Mouse (Mus musculus): ENCODE results near the gene Prdx6.
"Not testable (repeated sequence)": the region's sequence is repeated elsewhere in the genome, so short reads cannot be mapped to it uniquely, and the experiment has no call there.

Gene Prdx6

GRCm38 (mm10) chr1:161251417-161252265, 622 bp upstream of the Prdx6 start:
- DNase-seq (ENCODE audit: low spot score in 2 of 2), result peak; percentile 5 to 61

- DNase-seq (ENCODE audit: low spot score in 2 of 2), result no peak
Observed at GRCm38 (mm10) chr1:161250031-161250603, 902 bp downstream of the Prdx6 start.

- DNase-seq (ENCODE audit: low spot score in 2 of 2), result no peak
Observed at GRCm38 (mm10) chr1:161249442-161249841, 1.6 kb downstream of the Prdx6 start.

- DNase-seq (ENCODE audit: low spot score in 2 of 2), result no peak
Observed at GRCm38 (mm10) chr1:161248685-161249084, 2.3 kb downstream of the Prdx6 start.

GRCm38 (mm10) chr1:161247643-161248580, 3.1 kb downstream of the Prdx6 start:
- no peak for DNase-seq (ENCODE audit: low spot score in 2 of 2)

- no peak for DNase-seq (ENCODE audit: low spot score in 2 of 2)
Observed at GRCm38 (mm10) chr1:161247176-161247575, 3.8 kb downstream of the Prdx6 start.

GRCm38 (mm10) chr1:161237750-161238149, 13.3 kb downstream of the Prdx6 start:
- no peak for DNase-seq (ENCODE audit: low spot score in 2 of 2)

GRCm38 (mm10) chr1:161237339-161237738, 13.7 kb downstream of the Prdx6 start:
- no peak for DNase-seq (ENCODE audit: low spot score in 2 of 2)

GRCm38 (mm10) chr1:161233226-161233839, 17.7 kb downstream of the Prdx6 start:
- no peak for DNase-seq (ENCODE audit: low spot score in 2 of 2)

- no peak for DNase-seq (ENCODE audit: low spot score in 2 of 2)
Observed at GRCm38 (mm10) chr1:161232181-161232580, 18.8 kb downstream of the Prdx6 start.

GRCm38 (mm10) chr1:161224837-161225236, 26.2 kb downstream of the Prdx6 start:
- DNase-seq (ENCODE audit: low spot score in 2 of 2), result no peak

GRCm38 (mm10) chr1:161219816-161220215, 31.2 kb downstream of the Prdx6 start:
- no peak for DNase-seq (ENCODE audit: low spot score in 2 of 2)

- DNase-seq (ENCODE audit: low spot score in 2 of 2), result peak; percentile 8 to 18
Observed at GRCm38 (mm10) chr1:161214465-161214864, 36.6 kb downstream of the Prdx6 start.

GRCm38 (mm10) chr1:161199856-161200255, 51.2 kb downstream of the Prdx6 start:
- no peak for DNase-seq (ENCODE audit: low spot score in 2 of 2)

GRCm38 (mm10) chr1:161196364-161196763, 54.7 kb downstream of the Prdx6 start:
- not testable (repeated sequence) for DNase-seq (ENCODE audit: low spot score in 2 of 2)

GRCm38 (mm10) chr1:161195541-161196351, 55.3 kb downstream of the Prdx6 start:
- DNase-seq (ENCODE audit: low spot score in 2 of 2), result peak; percentile 44 to 58

GRCm38 (mm10) chr1:161190253-161190910, 60.6 kb downstream of the Prdx6 start:
- DNase-seq (ENCODE audit: low spot score in 2 of 2), result no peak

All from spleen, postnatal 36 days (tissue).